Mouse (Mus musculus) liver, adult 2 months (tissue): ENCODE measurements at regions not wholly inside any gene's neighbourhood (a gene's known extent, or its start where the extent isn't known, plus 50 kb on each side); places are given as distances from the start of the nearest gene placed in this dataset.

Experiments used
- DNase-seq: peaks from one replicate; pipeline ENCODE4 v3.0.0-alpha.2; 2011; ENCODE audit warnings: low read depth, low spot score; ENCODE audit errors: extremely low read depth
- H3K27ac ChIP-seq: fragments of 200-500 bp; replicated peaks from 2 replicates; pipeline ENCODE4 v1.5.1; 2012; ENCODE audit warnings: low read depth, mild to moderate bottlenecking, control low read depth, inconsistent platforms, low read length; ENCODE audit not compliant: insufficient read depth
- H3K27me3 ChIP-seq: fragments of 200-500 bp; 2 replicates; pipeline ENCODE4 v1.6.1; 2012; ENCODE audit warnings: mild to moderate bottlenecking, moderate library complexity, low read length, inconsistent platforms; ENCODE audit not compliant: control insufficient read depth, insufficient read depth
- H3K36me3 ChIP-seq: fragments of 200-500 bp; 2 replicates; pipeline ENCODE4 v1.6.1; 2012; ENCODE audit warnings: low read length, inconsistent platforms; ENCODE audit not compliant: control insufficient read depth, insufficient read depth
- H3K4me1 ChIP-seq: fragments of 200-500 bp; 2 replicates; pipeline ENCODE4 v1.6.1; 2011; ENCODE audit warnings: low read length; ENCODE audit not compliant: control insufficient read depth, insufficient read depth
- H3K4me3 ChIP-seq: fragments of 200-500 bp; 2 replicates; pipeline ENCODE4 v1.5.1; 2011; ENCODE audit warnings: low read depth, mild to moderate bottlenecking, control low read depth, low read length, moderate library complexity; ENCODE audit not compliant: insufficient read depth
- H3K79me2 ChIP-seq: fragments of 200-500 bp; 2 replicates; pipeline ENCODE4 v1.6.1; 2012; ENCODE audit warnings: inconsistent platforms, mild to moderate bottlenecking, low read length, moderate library complexity; ENCODE audit not compliant: control insufficient read depth, insufficient read depth
- H3K9ac ChIP-seq: fragments of 200-500 bp; 2 replicates; pipeline ENCODE4 v1.6.1; 2012; ENCODE audit warnings: low read depth, mild to moderate bottlenecking, control low read depth, inconsistent platforms, low read length
- CTCF ChIP-seq: fragments of 200-500 bp; IDR thresholded peaks from 2 replicates; pipeline ENCODE4 v1.5.1; 2011; ENCODE audit warnings: low read depth, low read length, control low read depth
- POLR2A ChIP-seq: fragments of 200-500 bp; IDR thresholded peaks from 2 replicates; pipeline ENCODE4 v1.6.1; 2011; ENCODE audit warnings: low read length, control low read depth; ENCODE audit not compliant: insufficient read depth; ENCODE audit errors: extremely low read depth
- WGBS: fragments of 180-500 bp; shearing (Covaris S2); methylation state at CpG from one replicate; pipeline ENCODE4 v1.1.7; 2018; 5-methylcytosine and 5-hydroxymethylcytosine counted together

- no peak overlapping the region for H3K9ac ChIP-seq
- no peaks in the 10 kb centered on the region for H3K36me3 ChIP-seq
- TF ChIP-seq POLR2A = no peak
- TF ChIP-seq CTCF = no peak
- no peak for DNase-seq
- H3K27me3 ChIP-seq = no peaks in the 10 kb centered on the region
- no peaks in the 10 kb centered on the region for H3K4me1 ChIP-seq
- no peak overlapping the region for H3K27ac ChIP-seq
- H3K79me2 ChIP-seq = no peaks in the 10 kb centered on the region
- WGBS = 58% methylated on average over 8 of the region's 8 CpGs
- H3K4me3 ChIP-seq = no peak overlapping the region
Measured at GRCm38 (mm10) chr1:88608826-88609225, 93.2 kb downstream of the Arl4c start.

GRCm38 (mm10) chr1:88608236-88608635 is 93.8 kb downstream of the Arl4c start:
- Histone ChIP-seq H3K4me3 (no peak overlapping the region), H3K27ac (no peak overlapping the region), H3K4me1 (no peaks in the 10 kb centered on the region), H3K27me3 (no peaks in the 10 kb centered on the region), H3K9ac (no peak overlapping the region), H3K36me3 (no peaks in the 10 kb centered on the region), H3K79me2 (no peaks in the 10 kb centered on the region)
- 58% methylated on average over 8 of the region's 8 CpGs for WGBS
- TF ChIP-seq CTCF = no peak
- TF ChIP-seq POLR2A = no peak
- no peak for DNase-seq

- WGBS = 38% methylated on average over 14 of the region's 14 CpGs
- Histone ChIP-seq H3K4me3 (no peak overlapping the region), H3K36me3 (no peaks in the 10 kb centered on the region), H3K27ac (no peak overlapping the region), H3K27me3 (0 out of 2 replicates have a peak, but pooled peaks cover 3% of the 10 kb centered on the region), H3K4me1 (no peaks in the 10 kb centered on the region), H3K9ac (no peak overlapping the region), H3K79me2 (no peaks in the 10 kb centered on the region)
- TF ChIP-seq CTCF (no peak), POLR2A (no peak)
- DNase-seq = no peak
Measured at GRCm38 (mm10) chr1:88605616-88606190, 95.8 kb upstream of the Glrp1 start.

- Histone ChIP-seq H3K4me3 (no peak overlapping the region), H3K4me1 (no peaks in the 10 kb centered on the region), H3K27ac (no peak overlapping the region), H3K36me3 (no peaks in the 10 kb centered on the region), H3K79me2 (no peaks in the 10 kb centered on the region), H3K27me3 (0 out of 2 replicates have a peak, but pooled peaks cover 3% of the 10 kb centered on the region), H3K9ac (no peak overlapping the region)
- whole genome bisulfite sequencing = 80% methylated on average over 3 of the region's 3 CpGs
- DNase-seq = no peak
- TF ChIP-seq CTCF = no peak
- TF ChIP-seq POLR2A = no peak
Measured at GRCm38 (mm10) chr1:88602241-88602640, 92.4 kb upstream of the Glrp1 start.

DNA sequence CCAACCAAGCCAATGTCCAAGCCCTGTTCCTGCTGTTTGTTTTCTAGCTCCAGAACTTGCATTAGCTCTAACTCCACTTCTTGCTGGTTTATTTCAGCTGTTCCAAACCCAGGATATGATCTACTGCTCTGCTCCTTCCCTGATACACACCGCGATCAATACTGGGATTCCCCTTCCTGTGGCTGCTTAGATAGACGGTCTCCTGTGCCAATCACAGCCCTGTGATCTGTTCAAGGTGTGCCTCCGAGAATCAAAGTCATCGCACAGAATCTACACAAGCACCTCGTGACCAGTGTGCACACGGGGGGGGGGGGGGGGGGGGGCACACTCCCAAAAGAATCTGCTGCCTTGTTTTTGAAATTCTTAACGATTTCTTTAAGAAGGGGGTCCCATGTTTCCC is 91.9 kb upstream of the Glrp1 start:
- Histone ChIP-seq H3K4me1 (no peaks in the 10 kb centered on the region), H3K4me3 (no peak overlapping the region), H3K27ac (no peak overlapping the region), H3K27me3 (0 out of 2 replicates have a peak, but pooled peaks cover 3% of the 10 kb centered on the region), H3K9ac (no peak overlapping the region), H3K79me2 (no peaks in the 10 kb centered on the region), H3K36me3 (no peaks in the 10 kb centered on the region)
- no peak for DNase-seq
- WGBS = 54% methylated on average over 8 of the region's 8 CpGs
- no peak for TF ChIP-seq POLR2A
- no peak for TF ChIP-seq CTCF

DNA sequence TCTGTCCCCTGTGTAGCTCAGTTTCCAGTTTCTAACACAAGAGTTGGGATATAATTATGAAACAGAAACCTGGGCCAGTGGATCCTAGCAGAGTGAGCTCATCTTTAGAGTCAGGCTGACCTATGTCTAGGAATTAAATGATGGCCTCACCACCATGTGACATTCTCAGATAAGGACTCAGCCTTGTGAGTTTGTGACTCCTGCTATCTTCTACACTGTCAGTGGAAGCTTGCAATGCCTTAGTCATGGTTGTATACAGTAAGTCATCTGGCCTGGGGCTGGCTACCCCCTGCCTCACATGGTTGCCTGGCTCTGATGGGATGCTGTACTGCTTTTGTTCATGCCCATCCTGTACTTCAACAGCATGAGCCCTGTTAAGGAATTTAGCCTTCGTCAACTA is 90.3 kb upstream of the Glrp1 start:
- Histone ChIP-seq H3K4me1 (no peaks in the 10 kb centered on the region), H3K27me3 (0 out of 2 replicates have a peak, but pooled peaks cover 3% of the 10 kb centered on the region), H3K4me3 (no peak overlapping the region), H3K9ac (no peak overlapping the region), H3K27ac (no peak overlapping the region), H3K79me2 (no peaks in the 10 kb centered on the region), H3K36me3 (no peaks in the 10 kb centered on the region)
- no peak for DNase-seq
- WGBS = 90% methylated on average over 1 of the region's 1 CpGs
- TF ChIP-seq CTCF (no peak), POLR2A (no peak)
